Mouse (Mus musculus): Measurements from ENCODE around the gene Ank.
A peak's percentile ranks its signal among the peaks of the same experiment; 100 is the strongest.

GRCm38 (mm10) chr15:27487059-27487458, 20.6 kb downstream of the Ank start:
- TF ChIP-seq CTCF (IDR thresholded peaks at IDR 0.05; ENCODE audit: borderline replicate concordance, insufficient read depth, low read depth, low read length) (0 out of 2 replicates have a peak, but pooled peaks have one; percentile 2), POLR2A (IDR thresholded peaks at IDR 0.05; ENCODE audit: borderline replicate concordance, insufficient read depth, low read length) (no peak)
